19 mouse cellular contexts compared by ENCODE assay signal in the genomic region with DNA sequence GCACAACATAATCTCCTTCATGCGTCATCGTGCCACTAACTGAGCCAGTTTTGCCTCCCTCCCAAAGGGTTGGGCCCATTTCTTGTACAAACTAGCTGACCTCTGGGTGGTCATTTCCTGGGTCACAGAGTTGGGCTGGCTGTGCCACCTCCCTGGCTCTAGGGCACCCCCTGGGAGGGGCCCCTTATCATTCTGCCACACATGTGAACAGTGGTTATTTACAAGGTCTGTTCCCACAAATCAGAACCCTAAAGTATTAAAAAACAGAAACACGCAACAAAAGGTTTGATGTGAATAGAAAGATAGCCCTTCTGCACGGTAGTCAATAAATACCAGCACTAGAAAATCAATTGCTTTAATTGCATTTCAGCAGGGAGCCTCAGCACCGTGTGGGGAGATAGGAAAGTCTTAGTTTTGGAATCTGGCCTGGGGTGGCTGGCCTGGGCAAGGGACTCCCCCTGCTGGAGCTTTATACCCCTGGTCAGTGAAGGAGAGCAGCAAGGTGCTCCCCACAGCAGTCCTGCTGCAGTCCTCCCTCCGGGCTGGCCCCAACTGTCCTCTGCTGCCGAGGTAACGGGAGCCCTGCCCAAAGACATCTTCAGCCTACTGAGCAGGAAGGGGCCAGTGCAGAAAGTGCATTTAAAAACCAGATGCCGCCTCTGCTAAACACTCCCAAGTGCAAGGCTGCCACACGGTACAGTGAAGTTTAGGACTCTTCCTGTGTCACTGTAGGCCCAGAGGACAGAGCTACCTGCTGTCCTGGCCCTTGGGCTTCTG. TPM values are rescaled to one million over a fixed set of nuclear protein-coding genes. Genes with fewer than 3 reads are reported as not detected.
A peak's percentile ranks its signal among the peaks of the same experiment; 100 is the strongest.
DNase-seq lines count a peak whose midpoint lies in the region; ATAC-seq and TF ChIP-seq lines count a peak whose summit lies in the region.
"Had no signal": no experiment of that assay in that cellular context is flagged by ENCODE, and none has a peak within 500 bp of the region (broad histone marks: within the 10 kb centered on the region; RNA-seq: fewer than 3 reads in every experiment).

No protein-coding gene starts in this region.

- H3K36me3 ChIP-seq in hindbrain, postnatal 0 days (ENCODE audit: insufficient read depth, low read length): peaks cover 39% of the 10 kb centered on the region
- peaks cover 74% of the 10 kb centered on the region for H3K36me3 ChIP-seq in hindbrain, embryonic 13.5 days
- peaks cover 66% of the 10 kb centered on the region for H3K36me3 ChIP-seq in lung, embryonic 15.5 days
- peaks cover 52% of the 10 kb centered on the region for H3K36me3 ChIP-seq in liver, embryonic 16.5 days (ENCODE audit: control insufficient read depth, insufficient read depth)

- no peak overlapping the region for H3K4me3 ChIP-seq in hindbrain, postnatal 0 days (ENCODE audit: low read length)
- H3K4me3 ChIP-seq in hindbrain, embryonic 13.5 days: no peak overlapping the region
- H3K4me3 ChIP-seq in lung, embryonic 15.5 days: no peak overlapping the region
- no peak overlapping the region for H3K4me3 ChIP-seq in liver, embryonic 16.5 days (ENCODE audit: low read depth, low read length)
- H3K4me3 ChIP-seq: embryonic facial prominence, embryonic 12.5 days; erythroblast, embryonic 14.5 days had no signal

- ATAC-seq in hindbrain, postnatal 0 days: no peak
- no peak for ATAC-seq in hindbrain, embryonic 13.5 days (ENCODE audit: low FRiP score)
- ATAC-seq in lung, embryonic 15.5 days (ENCODE audit: borderline replicate concordance, extremely low read depth, low FRiP score, low TSS enrichment): no peak
- peak; percentile 38; the same call in 1 of the 2 replicates for ATAC-seq in liver, embryonic 16.5 days (ENCODE audit: low read depth)
- no peak for ATAC-seq in monocyte, adult 5-6 weeks (replicated peaks; ENCODE audit: insufficient number of reproducible peaks, low FRiP score, low TSS enrichment, poor library complexity, severe bottlenecking)
- ATAC-seq: CD4-positive, CD25-positive, alpha-beta regulatory T cell, adult 4 months; forebrain, embryonic 14.5 days; inflammation-experienced regulatory T-cells, adult 6 months had no signal

- no peaks in the 10 kb centered on the region for H3K9me3 ChIP-seq in hindbrain, postnatal 0 days (ENCODE audit: low read length)
- no peaks in the 10 kb centered on the region for H3K9me3 ChIP-seq in hindbrain, embryonic 13.5 days
- H3K9me3 ChIP-seq in lung, embryonic 15.5 days: no peaks in the 10 kb centered on the region
- H3K9me3 ChIP-seq in liver, embryonic 16.5 days (replicated peaks; ENCODE audit: control insufficient read depth, low read length): no peaks in the 10 kb centered on the region
- H3K9me3 ChIP-seq: embryonic facial prominence, embryonic 12.5 days had no signal

- no peaks in the 10 kb centered on the region for H3K27me3 ChIP-seq in hindbrain, postnatal 0 days (ENCODE audit: insufficient read depth, low read length)
- H3K27me3 ChIP-seq in hindbrain, embryonic 13.5 days: no peaks in the 10 kb centered on the region
- H3K27me3 ChIP-seq in lung, embryonic 15.5 days: no peaks in the 10 kb centered on the region
- no peaks in the 10 kb centered on the region for H3K27me3 ChIP-seq in liver, embryonic 16.5 days (ENCODE audit: control insufficient read depth, insufficient read depth, low read depth, low read length)
- H3K27me3 ChIP-seq: embryonic facial prominence, embryonic 12.5 days had no signal

- peak; percentile 15; the same call in 1 of the 2 replicates for TF ChIP-seq CTCF in hindbrain, postnatal 0 days (IDR thresholded peaks at IDR 0.05; ENCODE audit: low read depth)

- no peak overlapping the region for H3K9ac ChIP-seq in hindbrain, postnatal 0 days (replicated peaks; ENCODE audit: low read length)
- no peak overlapping the region for H3K9ac ChIP-seq in hindbrain, embryonic 13.5 days
- no peak overlapping the region for H3K9ac ChIP-seq in lung, embryonic 15.5 days
- H3K9ac ChIP-seq in liver, embryonic 16.5 days (ENCODE audit: low read depth, low read length): no peak overlapping the region
- H3K9ac ChIP-seq: embryonic facial prominence, embryonic 12.5 days had no signal

- H3K4me1 ChIP-seq in hindbrain, postnatal 0 days (ENCODE audit: insufficient read depth, low read length): peaks cover 4% of the 10 kb centered on the region; the same call in 1 of the 2 replicates
- H3K4me1 ChIP-seq in hindbrain, embryonic 13.5 days (replicated peaks): peaks cover 28% of the 10 kb centered on the region
- peaks cover 18% of the 10 kb centered on the region for H3K4me1 ChIP-seq in lung, embryonic 15.5 days
- peaks cover 15% of the 10 kb centered on the region for H3K4me1 ChIP-seq in liver, embryonic 16.5 days (ENCODE audit: control insufficient read depth, low read depth, low read length)

- H3K4me2 ChIP-seq in hindbrain, postnatal 0 days (ENCODE audit: low read depth, low read length): no peak overlapping the region
- H3K4me2 ChIP-seq in hindbrain, embryonic 13.5 days: no peak overlapping the region
- H3K4me2 ChIP-seq in lung, embryonic 15.5 days: no peak overlapping the region
- H3K4me2 ChIP-seq in liver, embryonic 16.5 days (ENCODE audit: low read depth, low read length): no peak overlapping the region
- H3K4me2 ChIP-seq: embryonic facial prominence, embryonic 12.5 days had no signal

- peak; percentile 42 for DNase-seq in adrenal gland, postnatal 14 days
- no peak for DNase-seq in adrenal gland, postnatal 4 days (ENCODE audit: low spot score in 2 of 2)
- DNase-seq in hindbrain, postnatal 0 days (ENCODE audit: low spot score): no peak
- no peak for DNase-seq in lung, adult 18-20 months
- DNase-seq: cerebellum, adult 9-10 months; gastrocnemius, postnatal 36 days; kidney, adult 9 months; kidney, postnatal 4 days; retina, postnatal 1 day; right cerebral cortex, postnatal 4 days had no signal

- H3K27ac ChIP-seq in hindbrain, postnatal 0 days: no peak overlapping the region
- no peak overlapping the region for H3K27ac ChIP-seq in hindbrain, embryonic 13.5 days
- H3K27ac ChIP-seq in lung, embryonic 15.5 days: peak overlapping the region; percentile 6; the same call in 1 of the 2 replicates
- H3K27ac ChIP-seq in liver, embryonic 16.5 days (ENCODE audit: low read length): no peak overlapping the region
- H3K27ac ChIP-seq: embryonic facial prominence, embryonic 12.5 days had no signal

- WGBS in hindbrain, postnatal 0 days: 64% methylated on average over 10 of the region's 10 CpGs
- 77% methylated on average over 10 of the region's 10 CpGs for WGBS in hindbrain, embryonic 13.5 days
- WGBS in lung, embryonic 15.5 days: 70% methylated on average over 10 of the region's 10 CpGs
- 61% methylated on average over 10 of the region's 10 CpGs for WGBS in liver, embryonic 16.5 days (ENCODE audit: insufficient replicate concordance)

RNA-seq across cellular contexts. Expression of a gene that starts 6.8 kb away (rescaled TPM):
- total RNA-seq in adrenal gland, postnatal 14 days (2021): 58.3 and 65.8 TPM in 2 replicates
- total RNA-seq in adrenal gland, postnatal 4 days (2021): 10 to 100 TPM; 61.4 to 65.6 TPM
- total RNA-seq in hindbrain, postnatal 0 days (2014; rRNA removed): 65.3 and 81.6 TPM in 2 replicates
- 102 TPM in 2 replicates for polyA plus RNA-seq in hindbrain, postnatal 0 days (2015; fragmentation: Nextera tagmentation; extraction: Ambion mirVana)
- polyA plus RNA-seq in hindbrain, embryonic 13.5 days (2015; fragmentation: Nextera tagmentation; extraction: Ambion mirVana): 119 and 136 TPM in 2 replicates
- 161 and 164 TPM in 2 replicates for polyA plus RNA-seq in lung, embryonic 15.5 days (2015; fragmentation: Nextera tagmentation; extraction: Ambion mirVana)
- polyA plus RNA-seq in liver, embryonic 16.5 days (2015; fragmentation: Nextera tagmentation; extraction: Ambion mirVana): 65.7 and 67.0 TPM in 2 replicates
- total RNA-seq in monocyte, adult 5-6 weeks (2017): 36.9 to 49.4 TPM (median 40.6 TPM) in 3 replicates

RNA-seq across cellular contexts. Expression of a gene that starts 12.0 kb away (rescaled TPM):
- total RNA-seq in adrenal gland, postnatal 14 days (2021): 19.7 and 20.7 TPM in 2 replicates
- 10 to 100 TPM; 21.5 to 24.9 TPM for total RNA-seq in adrenal gland, postnatal 4 days (2021)
- 121 and 127 TPM in 2 replicates for total RNA-seq in hindbrain, postnatal 0 days (2014; rRNA removed)
- polyA plus RNA-seq in hindbrain, postnatal 0 days (2015; fragmentation: Nextera tagmentation; extraction: Ambion mirVana): 60.8 and 66.9 TPM in 2 replicates
- 58.0 and 59.0 TPM in 2 replicates for polyA plus RNA-seq in hindbrain, embryonic 13.5 days (2015; fragmentation: Nextera tagmentation; extraction: Ambion mirVana)
- 40.4 and 45.7 TPM in 2 replicates for polyA plus RNA-seq in lung, embryonic 15.5 days (2015; fragmentation: Nextera tagmentation; extraction: Ambion mirVana)
- polyA plus RNA-seq in liver, embryonic 16.5 days (2015; fragmentation: Nextera tagmentation; extraction: Ambion mirVana): 7.8 and 9.4 TPM in 2 replicates
- 0.97 to 4.5 TPM (median 1.2 TPM) in 3 replicates for total RNA-seq in monocyte, adult 5-6 weeks (2017)

RNA-seq across cellular contexts. Expression of a gene that starts 25.9 kb away (rescaled TPM):
- total RNA-seq in adrenal gland, postnatal 14 days (2021): 107 and 122 TPM in 2 replicates
- total RNA-seq in adrenal gland, postnatal 4 days (2021): 10 to 100 TPM; 84.1 to 89.3 TPM
- total RNA-seq in hindbrain, postnatal 0 days (2014; rRNA removed): 62.5 and 72.6 TPM in 2 replicates
- polyA plus RNA-seq in hindbrain, postnatal 0 days (2015; fragmentation: Nextera tagmentation; extraction: Ambion mirVana): 139 and 144 TPM in 2 replicates
- 197 and 202 TPM in 2 replicates for polyA plus RNA-seq in hindbrain, embryonic 13.5 days (2015; fragmentation: Nextera tagmentation; extraction: Ambion mirVana)
- polyA plus RNA-seq in lung, embryonic 15.5 days (2015; fragmentation: Nextera tagmentation; extraction: Ambion mirVana): 104 and 105 TPM in 2 replicates
- 37.5 TPM in 2 replicates for polyA plus RNA-seq in liver, embryonic 16.5 days (2015; fragmentation: Nextera tagmentation; extraction: Ambion mirVana)
- total RNA-seq in monocyte, adult 5-6 weeks (2017): 17.0 to 23.7 TPM (median 17.3 TPM) in 3 replicates

RNA-seq across cellular contexts. Expression of a gene that starts 26.0 kb away (rescaled TPM):
- 269 and 282 TPM in 2 replicates for total RNA-seq in adrenal gland, postnatal 14 days (2021)
- total RNA-seq in adrenal gland, postnatal 4 days (2021): 100 to 1,000 TPM; 128 to 144 TPM
- 109 and 133 TPM in 2 replicates for total RNA-seq in hindbrain, postnatal 0 days (2014; rRNA removed)
- 54.7 and 59.2 TPM in 2 replicates for polyA plus RNA-seq in hindbrain, postnatal 0 days (2015; fragmentation: Nextera tagmentation; extraction: Ambion mirVana)
- 55.4 and 59.1 TPM in 2 replicates for polyA plus RNA-seq in hindbrain, embryonic 13.5 days (2015; fragmentation: Nextera tagmentation; extraction: Ambion mirVana)
- 63.0 and 68.0 TPM in 2 replicates for polyA plus RNA-seq in lung, embryonic 15.5 days (2015; fragmentation: Nextera tagmentation; extraction: Ambion mirVana)
- polyA plus RNA-seq in liver, embryonic 16.5 days (2015; fragmentation: Nextera tagmentation; extraction: Ambion mirVana): 55.3 and 61.8 TPM in 2 replicates
- total RNA-seq in monocyte, adult 5-6 weeks (2017): 23.0 to 27.5 TPM (median 25.1 TPM) in 3 replicates

RNA-seq across cellular contexts. Expression of a gene that starts 53.8 kb away (rescaled TPM):
- total RNA-seq in adrenal gland, postnatal 14 days (2021): 8.1 and 10.1 TPM in 2 replicates
- total RNA-seq in adrenal gland, postnatal 4 days (2021): 10 to 100 TPM; 13.3 to 14.0 TPM
- 7.8 and 12.8 TPM in 2 replicates for total RNA-seq in hindbrain, postnatal 0 days (2014; rRNA removed)
- 5.5 and 6.1 TPM in 2 replicates for polyA plus RNA-seq in hindbrain, postnatal 0 days (2015; fragmentation: Nextera tagmentation; extraction: Ambion mirVana)
- 6.3 and 7.8 TPM in 2 replicates for polyA plus RNA-seq in hindbrain, embryonic 13.5 days (2015; fragmentation: Nextera tagmentation; extraction: Ambion mirVana)
- polyA plus RNA-seq in lung, embryonic 15.5 days (2015; fragmentation: Nextera tagmentation; extraction: Ambion mirVana): 28.7 and 29.3 TPM in 2 replicates
- polyA plus RNA-seq in liver, embryonic 16.5 days (2015; fragmentation: Nextera tagmentation; extraction: Ambion mirVana): 1.4 and 1.6 TPM in 2 replicates
- 1.1 to 11.3 TPM (median 1.8 TPM) in 3 replicates for total RNA-seq in monocyte, adult 5-6 weeks (2017)
- polyA plus RNA-seq: CD4-positive, CD25-positive, alpha-beta regulatory T cell, adult 4 months had no signal
